Mouse (Mus musculus): ENCODE data around the gene Khdc4. TPM values are rescaled to one million over a fixed set of nuclear protein-coding genes. Genes with fewer than 3 reads are reported as not detected.

Khdc4 gene
- polyA plus RNA-seq, 1 experiment from 2014 or later = 71.4 TPM

GRCm38 (mm10) chr3:88645937-88646336 lies 39.7 kb upstream of the Khdc4 start:
- no peaks in the 10 kb centered on the region for H3K4me1 ChIP-seq (replicated peaks; ENCODE audit: insufficient read depth, low read length)
- H3K4me2 ChIP-seq (ENCODE audit: low read length) = no peak overlapping the region
- no peak for TF ChIP-seq CTCF (IDR thresholded peaks at IDR 0.05; ENCODE audit: low read depth)
- no peak overlapping the region for H3K4me3 ChIP-seq (replicated peaks; ENCODE audit: low read depth, low read length)
- no peak overlapping the region for H3K27ac ChIP-seq
- DNase-seq (ENCODE audit: low spot score) (no peak), ATAC-seq (replicated peaks; ENCODE audit: low FRiP score, low read depth) (no peak)
- 87% methylated on average over 12 of the region's 12 CpGs for WGBS
- peaks cover 56% of the 10 kb centered on the region for H3K36me3 ChIP-seq (ENCODE audit: insufficient read depth, low read length)
- no peaks in the 10 kb centered on the region for H3K27me3 ChIP-seq (ENCODE audit: insufficient read depth, low read length)
- no peaks in the 10 kb centered on the region for H3K9me3 ChIP-seq (replicated peaks; ENCODE audit: low read length)
- no peak overlapping the region for H3K9ac ChIP-seq (ENCODE audit: low read depth, low read length)

DNA sequence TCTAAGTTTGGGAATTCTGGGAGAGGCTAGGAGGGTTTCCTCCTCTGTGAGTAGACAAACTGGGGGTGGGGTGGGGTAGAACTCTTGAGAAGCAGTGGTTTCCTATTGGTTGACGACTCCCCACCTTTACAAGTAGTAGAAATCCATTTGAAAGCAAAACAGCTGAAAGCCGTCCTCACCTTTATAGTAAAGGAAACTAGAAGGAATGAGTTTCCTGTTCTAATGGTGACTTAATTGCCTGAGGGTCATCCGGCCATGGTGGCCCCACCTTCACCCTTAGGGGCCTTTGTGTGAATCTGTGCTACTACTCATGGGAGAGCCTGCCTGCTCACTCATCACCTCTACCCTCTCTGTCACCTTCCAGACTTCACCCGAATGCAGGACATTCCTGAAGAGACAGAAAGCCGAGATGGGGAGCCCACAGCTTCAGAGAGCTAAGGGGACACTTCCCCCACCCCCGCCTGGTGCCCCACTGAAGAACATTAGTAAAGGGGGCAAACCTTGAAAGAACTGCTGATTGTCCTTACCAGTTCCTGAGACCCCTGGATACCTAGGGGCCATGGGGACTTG lies 39.1 kb upstream of the Khdc4 start:
- TF ChIP-seq CTCF (IDR thresholded peaks at IDR 0.05; ENCODE audit: low read depth) = no peak

DNA sequence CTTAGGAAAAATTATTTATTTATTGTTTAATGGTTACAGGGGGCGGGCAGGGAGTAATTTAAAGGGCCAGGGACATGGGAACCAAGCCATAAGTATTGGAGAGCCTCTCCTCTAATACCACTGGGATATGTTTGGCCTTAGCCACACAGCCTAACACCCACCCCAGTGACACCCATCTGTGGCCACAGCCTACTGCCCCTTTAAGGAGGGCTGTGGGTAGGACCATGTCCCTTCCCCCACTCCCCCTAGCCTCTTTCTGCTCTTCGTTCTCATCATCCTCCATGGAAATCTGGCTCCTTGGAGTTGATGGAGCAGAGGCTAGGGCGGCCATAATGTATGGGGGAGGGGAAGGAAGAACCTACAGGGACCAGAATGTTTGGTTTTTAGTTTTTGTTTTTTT lies 38.5 kb upstream of the Khdc4 start:
- ATAC-seq (replicated peaks; ENCODE audit: low FRiP score, low read depth) = no peak
- H3K9me3 ChIP-seq (replicated peaks; ENCODE audit: low read length) = no peaks in the 10 kb centered on the region
- TF ChIP-seq CTCF (IDR thresholded peaks at IDR 0.05; ENCODE audit: low read depth) = no peak

More for the DNA sequence above, 39.1 kb upstream of the Khdc4 start:
- no peak overlapping the region for H3K9ac ChIP-seq (ENCODE audit: low read depth, low read length)
- no peaks in the 10 kb centered on the region for H3K9me3 ChIP-seq (replicated peaks; ENCODE audit: low read length)
- no peak for DNase-seq (ENCODE audit: low spot score)
- WGBS = 58% methylated on average over 6 of the region's 6 CpGs
- ATAC-seq (replicated peaks; ENCODE audit: low FRiP score, low read depth) = no peak
- H3K27ac ChIP-seq = no peak overlapping the region
- H3K4me2 ChIP-seq (ENCODE audit: low read length) = no peak overlapping the region
- H3K27me3 ChIP-seq (ENCODE audit: insufficient read depth, low read length) = no peaks in the 10 kb centered on the region
- no peak overlapping the region for H3K4me3 ChIP-seq (replicated peaks; ENCODE audit: low read depth, low read length)
- H3K36me3 ChIP-seq (ENCODE audit: insufficient read depth, low read length) = peaks cover 56% of the 10 kb centered on the region
- no peaks in the 10 kb centered on the region for H3K4me1 ChIP-seq (replicated peaks; ENCODE audit: insufficient read depth, low read length)

GRCm38 (mm10) chr3:88647779-88648413 lies 37.7 kb upstream of the Khdc4 start:
- Histone ChIP-seq H3K4me2 (ENCODE audit: low read length) (no peak overlapping the region), H3K4me3 (replicated peaks; ENCODE audit: low read depth, low read length) (no peak overlapping the region), H3K27me3 (ENCODE audit: insufficient read depth, low read length) (no peaks in the 10 kb centered on the region), H3K4me1 (replicated peaks; ENCODE audit: insufficient read depth, low read length) (no peaks in the 10 kb centered on the region), H3K27ac (no peak overlapping the region), H3K9me3 (replicated peaks; ENCODE audit: low read length) (no peaks in the 10 kb centered on the region), H3K36me3 (ENCODE audit: insufficient read depth, low read length) (peaks cover 46% of the 10 kb centered on the region), H3K9ac (ENCODE audit: low read depth, low read length) (no peak overlapping the region)
- DNase-seq (ENCODE audit: low spot score) (no peak), ATAC-seq (replicated peaks; ENCODE audit: low FRiP score, low read depth) (no peak)
- TF ChIP-seq CTCF (IDR thresholded peaks at IDR 0.05; ENCODE audit: low read depth) = no peak
- WGBS = 86% methylated on average over 14 of the region's 14 CpGs

More for the DNA sequence above, 38.5 kb upstream of the Khdc4 start:
- Histone ChIP-seq H3K27me3 (ENCODE audit: insufficient read depth, low read length) (no peaks in the 10 kb centered on the region), H3K9ac (ENCODE audit: low read depth, low read length) (no peak overlapping the region), H3K4me2 (ENCODE audit: low read length) (no peak overlapping the region), H3K4me3 (replicated peaks; ENCODE audit: low read depth, low read length) (no peak overlapping the region), H3K27ac (no peak overlapping the region), H3K36me3 (ENCODE audit: insufficient read depth, low read length) (peaks cover 54% of the 10 kb centered on the region), H3K4me1 (replicated peaks; ENCODE audit: insufficient read depth, low read length) (no peaks in the 10 kb centered on the region)
- 84% methylated on average over 3 of the region's 3 CpGs for WGBS
- no peak for DNase-seq (ENCODE audit: low spot score)

DNA sequence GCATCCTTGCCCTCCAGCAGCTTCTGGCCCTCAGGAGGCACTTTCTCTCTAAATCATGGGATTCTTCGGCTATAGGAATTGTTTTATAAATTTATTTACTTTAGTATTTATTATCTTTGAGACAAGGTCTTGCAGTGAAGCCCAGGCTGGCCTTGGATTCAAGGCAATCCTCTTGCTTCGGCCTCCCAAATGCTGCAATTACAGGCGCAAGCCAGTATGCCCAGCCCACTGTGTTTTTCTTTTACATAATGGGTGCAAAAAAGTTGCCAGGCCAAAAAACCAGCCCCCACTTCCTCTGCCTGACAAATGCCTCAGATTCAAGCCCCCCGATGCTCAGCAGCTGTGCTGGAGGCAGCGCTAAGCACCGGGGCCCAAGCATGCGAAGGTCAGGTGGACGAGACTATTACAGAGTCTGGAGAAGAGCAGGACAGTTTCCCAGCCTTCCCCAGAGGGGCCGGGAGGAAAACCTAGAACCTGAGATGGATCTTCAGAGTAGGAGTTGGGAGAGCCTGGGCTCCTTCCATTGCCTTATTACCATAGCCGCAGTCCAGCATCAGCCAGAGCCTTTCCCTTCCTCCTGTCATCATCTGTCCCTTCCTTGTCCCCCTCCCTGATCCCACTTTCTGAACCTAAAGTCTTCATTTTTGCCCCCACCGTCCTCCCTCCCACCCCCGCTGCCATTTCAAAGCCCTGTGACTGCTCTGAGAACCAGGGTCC lies 37.0 kb upstream of the Khdc4 start:
- no peak for TF ChIP-seq CTCF (IDR thresholded peaks at IDR 0.05; ENCODE audit: low read depth)
- Histone ChIP-seq H3K9ac (ENCODE audit: low read depth, low read length) (no peak overlapping the region), H3K36me3 (ENCODE audit: insufficient read depth, low read length) (peaks cover 39% of the 10 kb centered on the region), H3K9me3 (replicated peaks; ENCODE audit: low read length) (no peaks in the 10 kb centered on the region), H3K4me2 (ENCODE audit: low read length) (no peak overlapping the region), H3K27ac (no peak overlapping the region), H3K4me3 (replicated peaks; ENCODE audit: low read depth, low read length) (no peak overlapping the region), H3K27me3 (ENCODE audit: insufficient read depth, low read length) (no peaks in the 10 kb centered on the region), H3K4me1 (replicated peaks; ENCODE audit: insufficient read depth, low read length) (no peaks in the 10 kb centered on the region)
- WGBS = 84% methylated on average over 12 of the region's 12 CpGs
- ATAC-seq (replicated peaks; ENCODE audit: low FRiP score, low read depth) (no peak), DNase-seq (ENCODE audit: low spot score) (no peak)

DNA sequence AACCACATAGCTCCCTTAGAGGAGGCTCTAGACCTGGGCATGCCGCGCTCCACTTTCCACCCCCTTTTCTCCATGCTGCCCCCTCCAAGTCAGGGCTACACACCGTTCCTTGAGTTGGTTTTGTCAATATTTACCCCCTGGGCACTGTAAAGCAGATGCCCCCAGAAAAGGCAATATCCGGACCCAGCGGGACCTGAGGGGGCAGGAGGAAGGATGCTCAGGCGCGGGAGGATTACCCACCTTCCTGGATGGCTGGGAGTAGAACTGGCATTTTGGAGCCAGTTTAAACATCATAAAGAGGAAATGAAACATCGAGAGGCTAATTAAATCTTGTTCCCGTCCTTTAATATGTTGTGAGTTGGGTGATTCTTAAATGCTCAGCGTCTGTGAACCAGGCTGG lies 36.4 kb upstream of the Khdc4 start:
- WGBS = 76% methylated on average over 10 of the region's 10 CpGs
- Histone ChIP-seq H3K9ac (ENCODE audit: low read depth, low read length) (no peak overlapping the region), H3K4me1 (replicated peaks; ENCODE audit: insufficient read depth, low read length) (no peaks in the 10 kb centered on the region), H3K9me3 (replicated peaks; ENCODE audit: low read length) (no peaks in the 10 kb centered on the region), H3K27me3 (ENCODE audit: insufficient read depth, low read length) (no peaks in the 10 kb centered on the region), H3K4me2 (ENCODE audit: low read length) (no peak overlapping the region), H3K36me3 (ENCODE audit: insufficient read depth, low read length) (peaks cover 33% of the 10 kb centered on the region), H3K27ac (no peak overlapping the region), H3K4me3 (replicated peaks; ENCODE audit: low read depth, low read length) (no peak overlapping the region)
- no peak for DNase-seq (ENCODE audit: low spot score)
- no peak for TF ChIP-seq CTCF (IDR thresholded peaks at IDR 0.05; ENCODE audit: low read depth)
- ATAC-seq (replicated peaks; ENCODE audit: low FRiP score, low read depth) = no peak

Data from kidney, postnatal 0 days (tissue).